Mouse (Mus musculus): Measurements from ENCODE around the gene Plac8.

Gene Plac8

DNA sequence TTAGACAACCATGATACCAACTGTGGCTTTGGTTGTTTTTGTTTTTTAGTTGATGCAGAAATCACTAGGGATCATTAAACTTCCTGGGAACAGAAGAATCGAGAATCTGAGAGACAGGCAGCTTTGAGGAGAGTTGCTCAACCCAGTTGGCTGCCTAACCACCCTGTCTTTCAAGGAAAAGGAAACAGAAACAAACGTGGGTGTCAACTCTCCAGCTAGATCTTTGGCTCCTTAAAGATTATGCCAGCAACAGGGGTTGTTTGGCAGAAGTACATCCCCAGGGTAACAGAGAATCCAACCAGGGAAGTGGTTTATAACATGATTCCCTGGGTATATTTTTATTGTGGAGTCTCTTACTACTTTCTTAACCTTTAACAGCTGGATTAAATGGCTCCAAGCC is 15.6 kb upstream of the Plac8 start:
- no peaks in the 10 kb centered on the region for H3K36me3 ChIP-seq (ENCODE audit: control insufficient read depth, insufficient read depth, low read length, poor library complexity, severe bottlenecking)
- no peaks in the 10 kb centered on the region for H3K27me3 ChIP-seq (ENCODE audit: control insufficient read depth, insufficient read depth, low read length, poor library complexity, severe bottlenecking)
- DNase-seq (ENCODE audit: low read depth, low spot score): no peak

DNA sequence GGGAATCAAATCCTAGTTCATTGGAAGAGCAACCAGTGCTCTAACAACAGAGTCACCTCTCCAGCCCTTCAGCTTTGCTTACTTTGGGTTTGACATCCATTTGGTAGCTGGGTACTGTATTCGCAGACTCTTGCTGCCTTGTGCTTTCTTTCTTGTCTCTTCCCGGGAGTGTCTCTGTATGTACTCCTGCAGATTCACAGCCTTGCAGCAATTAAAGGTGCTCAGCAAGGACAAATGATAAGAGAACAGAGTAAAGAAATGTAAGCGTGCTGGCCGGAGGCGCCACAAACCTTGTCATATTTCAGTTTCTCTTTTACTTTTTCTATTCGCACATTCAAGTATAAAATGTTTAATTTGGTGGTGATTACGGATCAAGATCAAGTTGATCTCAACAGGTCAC is 15.1 kb upstream of the Plac8 start:
- no peaks in the 10 kb centered on the region for H3K27me3 ChIP-seq (ENCODE audit: control insufficient read depth, insufficient read depth, low read length, poor library complexity, severe bottlenecking)
- no peaks in the 10 kb centered on the region for H3K36me3 ChIP-seq (ENCODE audit: control insufficient read depth, insufficient read depth, low read length, poor library complexity, severe bottlenecking)
- DNase-seq (ENCODE audit: low read depth, low spot score): no peak

DNA sequence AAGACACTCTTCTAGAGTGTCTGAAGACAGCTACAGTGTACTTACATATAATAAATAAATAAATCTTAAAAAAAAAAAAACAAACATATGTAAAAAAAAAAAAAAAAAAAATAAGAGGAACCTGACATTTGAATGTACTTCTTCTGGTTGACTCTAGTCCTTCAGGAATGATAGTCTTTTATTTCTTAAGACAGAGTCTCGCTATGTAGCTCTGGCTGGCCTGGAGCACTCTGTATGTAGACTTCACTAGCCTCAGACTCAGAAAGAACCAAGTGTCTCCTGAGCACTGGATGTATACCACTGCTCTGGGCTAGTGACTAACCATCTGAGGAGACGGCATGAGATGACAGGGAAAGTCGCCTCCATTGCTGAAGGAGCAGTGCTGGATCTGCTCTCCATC is 13.6 kb upstream of the Plac8 start:
- Histone ChIP-seq H3K27me3 (ENCODE audit: control insufficient read depth, insufficient read depth, low read length, poor library complexity, severe bottlenecking) (no peaks in the 10 kb centered on the region), H3K36me3 (ENCODE audit: control insufficient read depth, insufficient read depth, low read length, poor library complexity, severe bottlenecking) (no peaks in the 10 kb centered on the region)
- DNase-seq (ENCODE audit: low read depth, low spot score): no peak

GRCm38 (mm10) chr5:100585206-100585644 is 13.2 kb upstream of the Plac8 start:
- peak; percentile 91 for DNase-seq (ENCODE audit: low read depth, low spot score)
- Histone ChIP-seq H3K36me3 (ENCODE audit: control insufficient read depth, insufficient read depth, low read length, poor library complexity, severe bottlenecking) (no peaks in the 10 kb centered on the region), H3K27me3 (ENCODE audit: control insufficient read depth, insufficient read depth, low read length, poor library complexity, severe bottlenecking) (no peaks in the 10 kb centered on the region)

DNA sequence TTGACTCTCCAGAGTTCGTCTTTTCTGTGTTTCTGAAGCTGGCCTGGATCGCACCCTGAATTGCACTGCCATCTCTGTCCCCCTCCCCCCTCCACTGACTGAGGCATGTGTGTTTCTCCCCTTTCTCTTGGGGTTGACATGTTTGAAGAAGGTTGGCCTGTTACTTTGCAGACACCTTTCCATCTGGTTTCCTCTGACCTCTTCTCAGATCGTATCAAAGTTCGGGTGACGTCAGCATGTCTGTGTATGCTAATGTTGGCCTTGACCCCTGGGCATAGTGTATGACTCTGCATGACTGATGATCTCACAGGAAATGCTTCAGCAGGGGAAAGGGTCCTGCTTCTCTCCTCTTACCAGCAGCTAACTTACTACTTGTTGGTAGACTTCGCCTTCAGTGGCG is 11.0 kb upstream of the Plac8 start:
- no peaks in the 10 kb centered on the region for H3K27me3 ChIP-seq (ENCODE audit: control insufficient read depth, insufficient read depth, low read length, poor library complexity, severe bottlenecking)
- H3K36me3 ChIP-seq (ENCODE audit: control insufficient read depth, insufficient read depth, low read length, poor library complexity, severe bottlenecking): no peaks in the 10 kb centered on the region
- DNase-seq (ENCODE audit: low read depth, low spot score): peak; percentile 68

- no peaks in the 10 kb centered on the region for H3K36me3 ChIP-seq (ENCODE audit: control insufficient read depth, insufficient read depth, low read length, poor library complexity, severe bottlenecking)
- DNase-seq (ENCODE audit: low read depth, low spot score): peak; percentile 73
- H3K27me3 ChIP-seq (ENCODE audit: control insufficient read depth, insufficient read depth, low read length, poor library complexity, severe bottlenecking): no peaks in the 10 kb centered on the region
These were observed 10.4 kb upstream of the Plac8 start for GRCm38 (mm10) chr5:100582435-100582826.

DNA sequence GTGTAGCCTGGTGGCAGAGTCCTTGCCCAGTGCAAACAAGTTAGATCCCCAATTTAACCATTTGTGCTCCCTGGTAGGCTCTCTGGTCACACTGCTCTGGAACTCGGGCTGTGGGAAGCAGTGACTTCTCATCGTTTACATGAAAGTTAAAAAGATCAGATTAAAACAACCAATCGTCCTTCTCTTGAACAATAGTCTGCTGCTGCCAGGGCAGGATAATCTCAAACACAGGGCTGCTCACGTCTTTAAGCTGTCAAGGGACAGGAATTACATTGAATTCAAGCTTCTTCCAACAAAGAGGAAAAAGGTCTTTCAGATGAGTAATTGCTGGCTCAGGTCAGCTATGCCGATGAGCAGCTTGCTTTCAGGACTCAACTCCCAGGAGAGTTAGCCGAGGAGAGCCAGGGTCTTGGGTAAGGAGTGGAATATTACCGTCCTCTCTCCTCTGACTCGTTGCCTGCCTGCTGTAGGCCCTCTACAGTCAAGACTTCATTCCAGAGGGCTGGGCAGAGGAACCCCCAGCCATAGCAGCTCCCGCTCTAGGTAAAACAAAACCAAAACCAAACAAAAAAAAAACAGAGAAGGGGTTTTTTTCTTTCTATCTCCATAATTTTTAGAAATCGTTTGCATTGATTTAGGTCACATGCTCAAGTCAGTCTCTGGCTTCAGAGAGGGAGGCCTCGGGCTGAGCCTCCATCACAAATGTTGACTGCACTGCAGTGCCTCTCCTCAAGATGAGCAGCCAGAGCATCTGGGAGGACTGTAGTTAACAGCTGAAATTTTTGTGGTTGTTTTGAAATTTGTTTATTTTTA is 9.8 kb upstream of the Plac8 start:
- H3K36me3 ChIP-seq (ENCODE audit: control insufficient read depth, insufficient read depth, low read length, poor library complexity, severe bottlenecking): no peaks in the 10 kb centered on the region
- peak; percentile 49 for DNase-seq (ENCODE audit: low read depth, low spot score)

DNA sequence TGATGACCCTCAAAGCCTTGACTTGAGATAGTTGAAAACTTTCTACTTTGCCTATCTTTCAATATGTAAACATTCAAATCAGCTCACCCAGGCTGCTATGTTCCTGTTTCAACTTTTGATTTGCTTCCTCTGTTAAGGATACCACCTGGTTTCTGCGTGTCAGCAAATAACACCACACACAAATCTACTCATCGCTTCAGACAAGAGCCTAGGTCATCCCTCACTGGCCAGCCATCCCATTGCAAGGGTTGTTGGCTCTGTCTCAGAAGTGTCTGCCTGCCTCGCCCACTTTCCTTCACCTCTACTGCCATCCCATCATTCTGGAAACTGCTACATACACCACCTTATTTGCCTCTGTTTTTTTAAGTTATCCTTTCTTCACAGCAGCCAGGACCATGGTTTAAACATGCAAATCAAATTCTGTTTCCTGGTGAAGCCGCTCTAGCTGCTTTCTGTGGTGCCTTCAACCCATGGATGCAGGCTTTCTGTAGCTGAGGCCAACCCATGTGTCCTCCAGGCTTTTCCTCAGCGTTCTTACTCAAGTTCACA is 6.9 kb upstream of the Plac8 start:
- Histone ChIP-seq H3K27me3 (ENCODE audit: control insufficient read depth, insufficient read depth, low read length, poor library complexity, severe bottlenecking) (no peaks in the 10 kb centered on the region), H3K36me3 (ENCODE audit: control insufficient read depth, insufficient read depth, low read length, poor library complexity, severe bottlenecking) (no peaks in the 10 kb centered on the region)
- DNase-seq (ENCODE audit: low read depth, low spot score): peak; percentile 69

More for the DNA sequence above, 9.8 kb upstream of the Plac8 start:
- no peaks in the 10 kb centered on the region for H3K27me3 ChIP-seq (ENCODE audit: control insufficient read depth, insufficient read depth, low read length, poor library complexity, severe bottlenecking)

- no peak for DNase-seq (ENCODE audit: low read depth, low spot score)
- no peaks in the 10 kb centered on the region for H3K27me3 ChIP-seq (ENCODE audit: control insufficient read depth, insufficient read depth, low read length, poor library complexity, severe bottlenecking)
- H3K36me3 ChIP-seq (ENCODE audit: control insufficient read depth, insufficient read depth, low read length, poor library complexity, severe bottlenecking): no peaks in the 10 kb centered on the region
These were observed 2.7 kb upstream of the Plac8 start for GRCm38 (mm10) chr5:100574771-100575170.

DNA sequence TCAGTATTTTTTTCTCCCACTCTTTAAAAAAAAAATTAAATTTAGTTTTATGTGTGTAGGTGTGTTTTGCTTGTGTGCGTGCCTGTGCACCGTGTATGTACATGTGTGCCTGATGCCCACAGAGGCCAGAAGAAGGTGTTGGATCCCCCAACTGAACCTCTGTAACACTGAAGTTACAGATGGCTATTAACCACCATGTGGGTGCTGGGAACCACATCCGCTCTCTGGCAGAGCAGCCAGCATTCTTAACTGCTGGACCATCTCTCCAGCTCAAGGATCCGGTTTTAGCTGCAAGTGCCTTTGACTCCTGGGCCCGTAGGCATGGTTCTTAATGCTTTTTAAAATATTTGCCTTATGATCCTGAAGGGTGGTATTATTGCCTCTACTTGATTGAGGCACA is 1.2 kb upstream of the Plac8 start:
- Histone ChIP-seq H3K27me3 (ENCODE audit: control insufficient read depth, insufficient read depth, low read length, poor library complexity, severe bottlenecking) (no peaks in the 10 kb centered on the region), H3K36me3 (ENCODE audit: control insufficient read depth, insufficient read depth, low read length, poor library complexity, severe bottlenecking) (no peaks in the 10 kb centered on the region)
- no peak for DNase-seq (ENCODE audit: low read depth, low spot score)

- Histone ChIP-seq H3K36me3 (ENCODE audit: control insufficient read depth, insufficient read depth, low read length, poor library complexity, severe bottlenecking) (no peaks in the 10 kb centered on the region), H3K27me3 (ENCODE audit: control insufficient read depth, insufficient read depth, low read length, poor library complexity, severe bottlenecking) (no peaks in the 10 kb centered on the region)
- peak; percentile 47 for DNase-seq (ENCODE audit: low read depth, low spot score)
These were observed 1.3 kb downstream of the Plac8 start for GRCm38 (mm10) chr5:100570716-100571115.

DNA sequence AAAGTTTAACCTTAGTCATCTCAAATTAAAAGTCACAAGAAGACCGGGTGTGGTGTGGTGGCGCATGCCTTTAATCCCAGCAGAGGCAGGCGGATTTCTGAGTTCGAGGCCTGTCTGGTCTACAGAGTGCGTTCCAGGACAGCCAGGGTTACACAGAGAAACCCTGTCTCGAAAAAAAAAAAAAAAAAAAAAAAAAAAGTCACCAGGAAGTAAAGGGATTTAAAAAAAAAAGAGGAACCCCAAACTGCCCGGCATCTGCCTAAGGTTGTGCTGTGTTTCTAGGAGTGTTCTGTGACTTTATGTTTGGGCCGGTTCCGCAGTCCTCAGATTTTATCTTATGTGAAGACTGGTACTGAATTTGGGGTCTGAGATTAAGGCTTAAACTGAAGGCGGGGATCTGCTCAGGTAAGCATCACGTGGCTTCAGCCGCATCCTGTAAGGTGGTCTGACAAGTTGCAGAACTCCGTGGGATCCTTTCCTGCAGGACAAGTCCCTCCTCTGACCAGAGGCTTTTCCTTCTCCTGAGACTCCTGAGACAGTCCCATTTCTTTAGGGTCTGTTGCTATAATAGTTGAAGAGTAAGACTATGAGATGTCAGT is 1.9 kb downstream of the Plac8 start:
- Histone ChIP-seq H3K27me3 (ENCODE audit: control insufficient read depth, insufficient read depth, low read length, poor library complexity, severe bottlenecking) (no peaks in the 10 kb centered on the region), H3K36me3 (ENCODE audit: control insufficient read depth, insufficient read depth, low read length, poor library complexity, severe bottlenecking) (no peaks in the 10 kb centered on the region)
- peak; percentile 63 for DNase-seq (ENCODE audit: low read depth, low spot score)

GRCm38 (mm10) chr5:100569250-100569934 is 2.7 kb downstream of the Plac8 start:
- DNase-seq (ENCODE audit: low read depth, low spot score): peak; percentile 71
- H3K27me3 ChIP-seq (ENCODE audit: control insufficient read depth, insufficient read depth, low read length, poor library complexity, severe bottlenecking): no peaks in the 10 kb centered on the region
- H3K36me3 ChIP-seq (ENCODE audit: control insufficient read depth, insufficient read depth, low read length, poor library complexity, severe bottlenecking): no peaks in the 10 kb centered on the region

DNA sequence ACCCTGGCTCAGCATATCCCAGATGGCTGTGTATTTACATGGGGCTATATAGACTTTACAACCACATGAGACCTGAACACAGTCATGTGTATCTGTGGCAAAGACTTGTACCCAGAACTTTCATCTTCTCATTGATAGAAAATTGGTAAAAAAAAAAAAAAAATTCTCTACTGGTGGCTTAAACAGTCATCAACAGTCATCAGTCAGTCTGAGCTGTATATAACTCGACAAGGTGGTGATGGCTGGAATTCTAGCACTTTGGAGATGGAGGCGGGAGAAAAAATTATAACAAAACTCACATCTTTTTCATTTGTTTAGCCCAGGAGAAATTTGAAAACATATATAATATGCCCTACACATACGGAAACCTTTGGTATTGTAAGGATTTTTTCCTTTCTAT is 3.2 kb downstream of the Plac8 start:
- Histone ChIP-seq H3K27me3 (ENCODE audit: control insufficient read depth, insufficient read depth, low read length, poor library complexity, severe bottlenecking) (no peaks in the 10 kb centered on the region), H3K36me3 (ENCODE audit: control insufficient read depth, insufficient read depth, low read length, poor library complexity, severe bottlenecking) (no peaks in the 10 kb centered on the region)
- no peak for DNase-seq (ENCODE audit: low read depth, low spot score)

GRCm38 (mm10) chr5:100568177-100568576 is 3.9 kb downstream of the Plac8 start:
- Histone ChIP-seq H3K36me3 (ENCODE audit: control insufficient read depth, insufficient read depth, low read length, poor library complexity, severe bottlenecking) (no peaks in the 10 kb centered on the region), H3K27me3 (ENCODE audit: control insufficient read depth, insufficient read depth, low read length, poor library complexity, severe bottlenecking) (no peaks in the 10 kb centered on the region)
- DNase-seq (ENCODE audit: low read depth, low spot score): no peak

Measured in splenic B cell, adult 2 months (primary cell).